Comparison of ENCODE assay signal across 11 mouse cellular contexts in the genomic region with DNA sequence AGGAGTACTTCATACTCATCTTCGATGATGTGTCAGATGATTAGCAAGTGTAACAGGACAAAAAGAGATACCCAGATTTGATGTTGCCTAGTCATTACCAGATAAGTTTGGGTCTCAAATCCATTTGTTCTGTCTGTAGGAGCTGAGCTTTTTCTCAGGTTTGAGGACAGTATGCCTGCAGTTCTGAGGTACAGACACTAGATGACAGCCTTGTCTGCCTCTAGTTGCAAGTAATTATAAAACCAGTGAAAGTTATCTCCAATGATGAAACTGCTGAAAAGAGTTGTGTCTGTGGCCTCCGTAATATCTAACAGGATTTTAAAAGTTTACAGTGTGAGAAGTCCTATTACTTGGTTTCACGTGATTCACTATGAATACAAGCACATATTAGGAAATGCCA.
A peak's percentile ranks its signal among the peaks of the same experiment; 100 is the strongest.
DNase-seq lines count a peak whose midpoint lies in the region; ATAC-seq and TF ChIP-seq lines count a peak whose summit lies in the region.
"Had no signal": no experiment of that assay in that cellular context is flagged by ENCODE, and none has a peak within 500 bp of the region (broad histone marks: within the 10 kb centered on the region; RNA-seq: fewer than 3 reads in every experiment).

No protein-coding gene starts in this region.

- no peak overlapping the region for H3K4me3 ChIP-seq in cortical plate, adult 2 months (ENCODE audit: insufficient read depth, low read length)
- H3K4me3 ChIP-seq: limb, embryonic 13.5 days had no signal

- TF ChIP-seq POLR2A in cortical plate, adult 2 months (IDR thresholded peaks at IDR 0.05; ENCODE audit: extremely low read depth, insufficient read depth, low read length): no peak

- intact Hi-C loops in left cerebral cortex, postnatal 36 days (cut with DNase I): loop anchor here (10.0 kb wide), 1 partner anchor 525 kb away; no protein-coding TSS in a partner anchor

- no peak overlapping the region for H3K27ac ChIP-seq in cortical plate, adult 2 months (ENCODE audit: insufficient read depth, low read length)
- H3K27ac ChIP-seq: limb, embryonic 13.5 days had no signal

- ATAC-seq in megakaryocyte, adult 5-6 weeks (ENCODE audit: poor library complexity, severe bottlenecking): no peak

- peak; percentile 79 for TF ChIP-seq CTCF in cortical plate, adult 2 months (IDR thresholded peaks at IDR 0.05; ENCODE audit: extremely low read depth, insufficient read depth, low read length)

- H3K4me1 ChIP-seq in cortical plate, adult 2 months (ENCODE audit: control insufficient read depth, insufficient read depth, low read length): no peaks in the 10 kb centered on the region
- H3K4me1 ChIP-seq: limb, embryonic 13.5 days had no signal

- DNase-seq in left cerebral cortex, adult 11 months (ENCODE audit: low spot score): peak; percentile 58
- DNase-seq in left cerebral cortex, postnatal 36 days (ENCODE audit: low spot score in 2 of 2): no peak
- peak; percentile 14 for DNase-seq in R1 (ENCODE audit: low read depth, low spot score)
- peak; percentile 30 for DNase-seq in mesoderm, embryonic 11.5 days (ENCODE audit: low read depth, low spot score)
- DNase-seq in testis, postnatal 14 days (ENCODE audit: low spot score): no peak
- DNase-seq in urinary bladder, postnatal 36 days (ENCODE audit: low spot score in 2 of 2): no peak
- DNase-seq: adrenal gland, adult 8-10 months; heart, adult 11 months had no signal

Comparison
In these comparisons a context has a peak if more than half of its experiments do, and no peak if none do; other contexts are left out.
1. DNase-seq: peak in left cerebral cortex, adult 11 months (single experiment), R1 (single experiment) and mesoderm, embryonic 11.5 days (single experiment); none in left cerebral cortex, postnatal 36 days (0 of 2), testis, postnatal 14 days (single experiment) and urinary bladder, postnatal 36 days (0 of 2).